Mouse (Mus musculus): ENCODE results near the gene Olfr750.

GRCm38 (mm10) chr14:51074335-51074734, at the start of gene Olfr750:
- no peak for TF ChIP-seq CTCF (IDR thresholded peaks at IDR 0.05; ENCODE audit: low read depth)
- no peak for TF ChIP-seq EP300 (optimal IDR thresholded peaks at IDR 0.05)

Measured in stomach, postnatal 0 days (tissue).